Mouse (Mus musculus) left cerebral cortex, postnatal 14 days (tissue): ENCODE results near the gene Tmem156. TPM values are rescaled to one million over a fixed set of nuclear protein-coding genes. Genes with fewer than 3 reads are reported as not detected.

Experiments used
- DNase-seq, 2 experiments: peaks; one replicate each; pipeline ENCODE4 v3.0.0; 2021 to 2022; ENCODE audit warnings: low spot score in 2 of 2, mixed read lengths in 1 of 2
- intact Hi-C: fragments of 180-260 bp; cut with DNase I; formaldehyde crosslinking; loops from one replicate; pipeline ENCODE4 v1.15.1; 2025
- total RNA-seq, 2 experiments: library from RNA; stranded (reverse); gene quantifications; 2 replicates each; pipeline ENCODE4 v1.2.3; 2021

The Tmem156 gene
- total RNA-seq, 2 experiments from 2014 or later, result 0.61 to 0.62 TPM

DNA sequence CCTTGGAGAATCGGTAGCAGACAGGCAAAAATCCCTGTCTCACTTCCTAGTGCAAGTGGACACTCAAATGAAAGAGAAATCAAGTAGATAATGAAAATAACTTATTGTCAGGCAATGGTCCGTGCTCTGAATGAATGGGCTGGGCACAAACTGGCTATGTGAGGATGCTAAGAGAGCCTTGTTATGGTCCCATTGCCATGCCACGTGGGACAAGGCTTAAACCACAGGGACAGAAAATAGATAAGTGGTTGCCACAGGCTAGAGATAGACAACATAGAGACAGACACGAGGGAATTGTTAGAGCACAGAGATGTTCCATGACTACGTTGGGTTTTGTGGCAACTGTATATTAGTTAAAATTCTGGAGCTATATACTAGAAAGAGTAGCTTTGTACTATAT is 9.3 kb upstream of the Tmem156 start:
- intact Hi-C loops, result no loop called here
- DNase-seq, result no peak

DNA sequence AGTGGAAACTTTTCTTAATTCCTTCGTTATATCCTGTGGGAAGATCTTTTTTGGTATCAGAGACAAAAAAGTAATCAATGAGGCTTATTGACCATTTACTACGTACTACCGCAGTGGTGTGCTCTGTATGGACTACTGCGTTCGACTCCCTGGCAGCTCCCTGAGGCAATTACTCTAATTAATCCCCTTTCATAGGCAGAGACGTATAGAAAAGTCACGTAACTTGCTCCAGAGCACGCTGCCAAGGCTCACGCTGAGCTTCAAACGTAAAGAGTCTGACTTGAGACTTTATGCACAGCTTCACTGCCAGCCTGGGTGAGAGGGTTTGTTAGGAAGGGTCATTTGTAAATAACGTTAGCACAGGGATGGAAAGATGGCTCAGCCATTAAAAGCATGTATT is 8.1 kb upstream of the Tmem156 start:
- no peak for DNase-seq
- intact Hi-C loops, result no loop called here

DNA sequence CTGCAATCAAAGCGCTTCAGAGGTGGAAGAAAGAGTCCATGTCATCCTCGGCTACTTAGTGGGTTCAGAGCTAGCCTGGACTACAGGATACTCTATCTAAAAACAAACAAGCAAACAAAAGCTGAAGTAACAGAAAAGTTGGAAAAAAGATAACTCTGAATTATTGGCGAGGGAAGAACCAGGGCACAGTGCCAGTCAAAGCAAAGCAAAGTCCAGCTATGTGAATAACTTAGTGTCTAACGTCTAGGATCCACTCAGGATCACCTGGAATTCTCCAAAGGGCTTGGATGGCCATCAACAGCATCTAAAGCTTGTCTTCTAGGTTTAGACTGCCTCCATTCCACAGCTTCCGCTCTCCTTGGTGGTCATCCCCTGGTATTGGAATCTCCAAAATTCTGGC is 5.5 kb upstream of the Tmem156 start:
- intact Hi-C loops, result no loop called here
- DNase-seq, result no peak

DNA sequence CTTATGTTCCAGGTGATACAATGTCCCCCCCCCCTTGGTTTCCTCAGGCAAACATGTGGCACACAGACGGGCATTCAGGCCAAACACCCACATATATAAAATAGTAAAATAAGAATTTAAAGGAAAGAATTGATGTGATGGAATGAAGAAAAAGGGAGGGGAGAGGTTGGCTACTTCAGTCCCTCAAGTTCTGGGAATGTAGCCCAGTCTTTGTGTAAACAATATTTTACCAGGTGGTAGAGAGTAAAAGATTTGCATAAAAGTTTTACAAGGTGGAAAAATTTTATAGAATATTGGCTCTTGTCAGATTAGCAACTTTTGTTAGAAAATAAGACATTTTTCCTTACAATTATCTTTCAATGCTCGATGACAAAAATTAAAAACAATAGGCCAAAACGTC is 4.9 kb upstream of the Tmem156 start:
- intact Hi-C loops, result no loop called here
- no peak for DNase-seq

DNA sequence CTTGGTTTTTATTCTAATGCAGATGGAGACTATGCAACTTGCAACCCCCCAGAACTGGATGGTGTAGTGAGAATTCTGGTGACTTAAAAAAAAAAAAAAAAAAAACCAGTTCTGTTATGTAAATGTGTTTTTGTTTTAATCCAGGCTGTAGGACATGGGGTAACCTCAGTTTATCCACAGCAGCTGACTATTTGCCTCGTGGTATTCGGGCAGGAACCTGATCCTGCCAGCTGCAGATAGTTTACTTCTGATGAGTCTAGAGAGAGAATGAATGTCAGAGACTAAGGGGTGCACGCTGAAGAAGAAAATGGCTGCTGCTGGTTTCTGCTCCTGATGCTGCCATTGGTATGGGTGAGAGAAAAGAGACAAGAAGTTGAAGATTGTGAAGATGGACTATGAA is 4.2 kb upstream of the Tmem156 start:
- DNase-seq, result no peak
- intact Hi-C loops, result no loop called here

DNA sequence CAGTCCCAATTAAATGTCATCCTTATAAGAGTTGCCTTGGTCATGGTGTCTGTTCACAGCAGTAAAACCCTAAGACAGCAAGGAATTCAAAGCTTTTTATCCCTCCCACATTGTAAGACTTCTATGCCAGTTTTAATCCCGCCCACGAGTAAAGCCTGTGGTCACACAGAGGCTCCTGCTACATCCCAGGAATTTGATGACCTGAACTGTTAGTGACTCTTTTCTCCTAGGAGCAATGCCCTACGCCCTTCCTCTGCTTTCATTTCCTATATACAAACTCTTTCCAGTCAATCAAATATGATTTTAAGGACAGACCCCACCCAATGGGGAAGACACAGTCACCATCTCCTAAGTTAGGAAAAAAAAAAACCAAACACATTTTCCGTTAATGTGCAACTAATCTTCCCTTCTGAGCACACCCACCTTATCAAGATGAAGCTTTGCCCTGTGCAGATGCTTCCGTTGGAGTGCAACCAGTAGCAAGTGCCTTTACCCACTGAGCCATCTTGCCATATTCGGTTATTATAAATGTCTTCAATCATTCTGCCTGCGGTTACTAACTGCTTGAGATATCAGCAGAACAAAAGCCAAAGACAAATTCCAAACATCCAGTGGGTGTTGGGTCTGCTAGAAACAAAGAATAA is 3.1 kb upstream of the Tmem156 start:
- no peak for DNase-seq
- intact Hi-C loops, result no loop called here

DNA sequence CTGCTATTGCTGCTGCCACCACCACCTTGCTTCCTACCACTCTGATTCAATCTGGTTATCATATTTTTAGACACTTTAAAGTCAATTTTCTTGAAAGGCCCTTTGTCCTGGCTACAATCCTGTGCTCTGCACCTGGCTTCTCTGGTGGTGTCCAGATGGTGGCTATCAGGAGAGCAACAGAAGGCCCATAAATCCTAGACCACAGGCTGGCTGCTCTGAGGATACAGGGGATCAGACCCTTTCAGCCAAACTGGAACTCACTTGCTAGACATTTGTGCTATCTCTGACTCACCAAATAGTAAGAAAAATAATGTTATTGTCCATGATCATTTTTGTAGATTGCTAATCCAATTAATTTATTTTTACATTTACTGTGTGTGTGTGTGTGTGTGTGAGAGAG is 1.8 kb upstream of the Tmem156 start:
- no peak for DNase-seq
- intact Hi-C loops, result no loop called here

DNA sequence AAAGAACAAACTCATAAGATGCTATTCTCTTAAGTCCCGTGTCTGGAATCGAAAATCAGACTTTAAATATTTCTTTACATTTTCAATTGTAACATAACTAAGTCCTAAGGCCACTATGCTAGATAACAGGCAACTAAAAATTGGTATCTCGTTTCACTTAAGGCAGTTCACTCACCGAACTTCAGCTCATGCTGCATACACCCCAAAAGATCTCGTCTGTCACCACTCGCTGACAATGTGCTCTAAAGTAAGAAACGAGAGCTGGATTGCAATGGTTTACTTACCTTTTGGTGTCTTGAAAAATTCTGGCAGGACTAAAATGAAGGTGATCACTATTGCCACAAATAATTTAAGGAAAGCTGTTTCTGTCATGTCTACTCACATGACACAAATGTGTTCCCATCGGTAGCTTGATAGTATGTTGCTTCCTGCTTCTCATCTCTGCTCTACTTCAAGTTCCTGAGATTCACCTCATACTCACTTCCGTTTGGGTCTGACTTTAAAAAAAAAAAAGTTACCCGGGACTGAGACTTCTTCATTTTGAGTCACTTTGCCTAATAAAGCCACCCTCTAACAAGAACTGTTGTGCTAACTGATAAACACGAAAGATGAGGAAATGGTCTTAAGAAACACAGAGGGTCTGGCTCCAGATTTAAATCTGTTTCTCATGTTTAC is 611 bp downstream of the Tmem156 start:
- DNase-seq, result no peak
- intact Hi-C loops, result no loop called here

DNA sequence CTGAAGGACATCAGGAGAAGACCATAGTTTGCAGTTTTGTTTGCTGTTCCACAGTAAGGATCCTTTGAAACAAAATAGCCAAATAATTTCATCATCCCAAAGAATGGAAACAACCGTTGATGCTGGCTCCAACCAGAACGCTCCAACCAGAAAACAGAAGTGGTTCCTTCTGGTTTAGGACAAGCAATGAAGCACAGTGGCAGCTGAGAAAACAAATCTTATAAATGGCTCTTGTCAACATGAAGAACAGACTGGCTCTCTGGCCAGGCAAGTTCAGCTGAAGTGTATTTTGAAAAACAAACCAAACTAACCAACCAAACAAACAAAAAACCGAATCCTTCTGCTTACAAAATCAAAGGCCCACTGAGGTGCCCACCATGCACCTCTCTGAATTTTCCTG is 2.2 kb downstream of the Tmem156 start:
- intact Hi-C loops, result no loop called here
- DNase-seq, result no peak

DNA sequence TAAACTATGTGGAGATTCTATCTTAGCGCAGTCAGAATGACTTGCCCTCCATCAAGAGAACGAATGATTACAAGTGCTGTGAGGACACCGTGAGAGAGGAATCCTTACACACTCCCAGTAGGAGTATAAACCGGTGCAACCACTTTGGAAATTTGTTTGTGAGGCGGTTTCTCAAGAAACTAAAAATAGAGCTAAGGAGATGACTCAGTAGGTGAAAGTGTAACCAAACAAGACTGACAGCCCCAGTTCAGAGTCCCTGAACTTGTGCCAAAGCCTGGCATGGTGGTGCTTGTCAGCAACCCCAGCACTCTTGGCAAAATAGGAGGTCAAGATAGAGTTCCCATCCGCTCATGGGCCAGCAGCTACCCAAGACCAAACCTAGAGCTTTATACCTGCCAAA is 5.4 kb downstream of the Tmem156 start:
- DNase-seq, result no peak
- intact Hi-C loops, result no loop called here

DNA sequence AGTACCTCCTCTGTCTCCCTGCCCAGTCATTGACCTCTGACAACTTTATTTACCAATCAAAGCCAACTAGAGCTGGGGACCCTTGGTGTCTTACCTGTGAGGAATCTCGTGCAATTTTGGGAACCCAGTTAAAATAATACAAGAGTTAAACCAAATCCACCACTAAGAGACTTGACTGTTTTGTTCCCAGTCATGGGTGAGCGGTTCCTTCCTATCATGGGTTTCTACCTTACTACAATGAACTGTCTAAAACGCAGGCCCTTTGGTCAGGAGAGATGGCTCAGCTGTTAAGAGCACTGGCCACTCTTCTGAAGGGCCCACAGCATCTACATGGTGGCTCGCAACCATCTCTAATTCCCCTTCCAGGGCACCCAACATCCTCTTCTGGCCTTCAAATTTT is 10.1 kb downstream of the Tmem156 start:
- DNase-seq, result no peak
- intact Hi-C loops, result no loop called here

DNA sequence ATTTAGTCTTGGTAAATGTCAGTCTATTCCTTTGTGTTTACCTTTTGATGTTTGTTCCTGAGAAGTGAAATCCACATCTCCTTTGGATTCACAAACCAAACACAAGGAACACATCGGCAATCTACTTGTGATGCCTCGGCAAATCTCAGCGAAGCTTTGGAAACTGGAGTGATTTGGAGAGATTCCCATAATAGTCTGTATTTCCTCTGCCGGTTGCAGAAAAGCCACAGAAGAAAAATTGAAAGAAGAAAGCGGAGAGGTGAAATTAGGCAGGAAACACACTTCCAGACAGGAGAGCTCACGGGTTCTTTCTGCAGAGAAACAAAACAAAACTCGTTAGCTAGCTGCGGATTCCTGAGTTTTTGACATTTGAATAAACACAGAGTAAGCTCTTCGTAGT is 12.1 kb downstream of the Tmem156 start:
- peak; percentile 44 to 54 for DNase-seq
- intact Hi-C loops, result no loop called here

DNA sequence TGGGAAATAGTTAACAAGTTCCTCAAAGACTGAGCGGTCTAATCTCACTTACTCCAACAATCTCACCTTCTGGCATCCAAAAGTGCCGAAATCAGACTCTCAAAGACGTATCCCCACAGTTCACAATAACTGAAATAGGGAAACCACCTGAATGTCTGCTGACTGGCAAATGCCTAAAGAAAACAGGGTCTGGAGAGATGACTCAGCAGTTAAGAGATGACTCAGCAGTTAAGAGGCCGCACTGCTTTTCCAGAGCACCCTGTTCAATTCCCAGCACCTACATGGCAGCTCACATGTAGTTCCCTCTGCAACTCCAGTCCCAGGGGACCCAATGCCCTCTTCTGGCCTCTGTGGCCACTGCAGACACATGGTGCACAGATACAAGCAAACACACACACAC is 13.9 kb downstream of the Tmem156 start:
- DNase-seq, result no peak
- intact Hi-C loops, result no loop called here

DNA sequence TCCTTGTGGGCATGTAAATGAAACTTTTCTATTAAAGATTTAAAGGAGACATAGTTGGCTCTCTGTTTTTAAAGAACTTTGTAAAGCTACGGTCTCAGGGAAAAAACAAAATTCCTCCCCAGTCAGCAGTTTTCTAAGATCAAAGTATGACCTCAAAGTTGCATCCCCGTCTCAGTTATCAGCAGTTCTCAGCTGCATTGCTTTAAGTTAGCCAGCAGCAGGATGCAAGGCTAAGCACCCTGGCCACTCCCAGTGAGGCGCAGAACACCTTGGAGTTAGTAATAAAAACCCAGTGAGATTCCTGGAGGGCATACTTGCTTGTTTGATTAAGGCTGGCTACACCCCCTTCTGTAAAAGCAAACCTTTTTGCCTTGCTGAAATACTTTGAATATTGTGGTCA is 15.2 kb downstream of the Tmem156 start:
- intact Hi-C loops, result no loop called here
- no peak for DNase-seq

DNA sequence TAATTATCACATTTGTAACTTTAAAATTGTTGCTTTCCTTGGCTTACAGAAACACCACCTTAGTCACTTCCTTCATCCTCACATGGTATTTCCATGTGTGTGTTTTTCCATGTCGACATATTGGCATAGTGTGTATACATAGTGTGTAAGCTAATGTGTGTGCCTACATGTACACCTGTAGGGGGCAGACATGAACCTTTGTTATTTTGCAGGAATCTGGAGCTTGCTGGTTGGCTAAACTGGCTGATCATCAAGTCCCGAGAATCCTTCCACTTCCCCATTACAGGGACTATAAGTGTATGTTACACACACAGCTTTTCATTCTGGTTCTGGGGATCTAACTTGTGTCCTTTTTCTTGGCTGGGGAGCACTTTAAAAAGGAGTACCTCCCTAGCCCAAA is 15.8 kb downstream of the Tmem156 start:
- intact Hi-C loops, result no loop called here
- DNase-seq, result no peak

DNA sequence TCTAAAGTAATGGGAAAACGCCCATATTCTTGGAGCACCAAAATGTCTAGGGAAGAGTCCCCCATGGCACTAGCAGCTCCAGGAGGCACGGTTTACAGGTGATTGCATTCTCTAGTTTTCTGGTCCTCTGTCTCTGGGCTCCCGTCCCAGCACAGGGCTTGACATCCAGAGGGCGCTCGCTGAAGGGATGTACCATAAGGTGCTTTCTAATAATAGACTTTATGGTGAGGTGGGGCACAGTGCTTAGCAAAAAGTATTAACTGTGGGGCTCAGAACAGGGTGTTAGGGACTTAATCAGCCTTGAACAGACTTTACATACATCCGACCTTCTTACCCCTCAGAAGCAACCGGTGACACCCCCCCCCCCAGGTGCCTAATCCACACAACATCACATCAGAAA is 17.2 kb downstream of the Tmem156 start:
- intact Hi-C loops, result no loop called here
- no peak for DNase-seq

DNA sequence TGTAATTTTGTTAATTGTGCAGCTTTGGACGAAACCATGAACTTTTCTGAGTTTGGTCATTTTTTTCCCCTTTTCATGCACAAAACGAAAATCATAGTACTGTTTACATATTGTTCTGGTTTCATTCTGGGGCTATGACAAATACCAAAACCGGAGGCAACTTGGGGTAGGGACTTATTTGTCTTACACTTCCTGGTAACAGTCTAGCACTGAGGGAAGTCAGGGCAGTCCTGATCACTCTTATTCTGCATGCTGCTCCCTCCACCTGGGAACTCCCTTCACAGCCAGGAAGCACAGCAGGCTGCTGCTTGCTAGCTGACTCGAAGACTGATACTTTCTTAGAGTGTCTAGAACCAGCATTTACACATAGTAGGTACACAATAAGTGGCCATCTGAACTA is 18.7 kb downstream of the Tmem156 start:
- intact Hi-C loops, result no loop called here
- no peak for DNase-seq

DNA sequence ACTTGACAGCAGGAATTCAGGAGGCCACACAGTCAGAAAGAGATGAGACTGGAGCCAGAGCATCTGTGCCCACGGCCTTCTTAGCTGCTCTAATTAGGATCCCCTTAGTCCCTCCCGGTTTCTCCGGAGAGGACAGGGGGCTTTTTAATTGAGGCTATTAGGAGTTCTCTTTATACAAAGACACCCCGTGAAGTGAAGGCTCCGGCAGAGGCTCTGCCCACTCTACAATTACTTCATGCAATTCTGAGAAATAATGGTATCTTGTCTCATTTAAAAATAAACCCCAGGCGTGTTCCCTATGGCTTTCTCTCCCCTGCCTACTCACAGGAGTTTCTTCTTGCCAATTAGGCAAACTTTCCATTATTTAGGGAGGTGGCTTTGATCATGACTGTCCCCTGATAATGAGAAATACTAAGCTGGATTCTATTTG is 20.2 kb downstream of the Tmem156 start:
- intact Hi-C loops, result no loop called here
- DNase-seq, result peak in 1 of 2 experiments; percentile 13

DNA sequence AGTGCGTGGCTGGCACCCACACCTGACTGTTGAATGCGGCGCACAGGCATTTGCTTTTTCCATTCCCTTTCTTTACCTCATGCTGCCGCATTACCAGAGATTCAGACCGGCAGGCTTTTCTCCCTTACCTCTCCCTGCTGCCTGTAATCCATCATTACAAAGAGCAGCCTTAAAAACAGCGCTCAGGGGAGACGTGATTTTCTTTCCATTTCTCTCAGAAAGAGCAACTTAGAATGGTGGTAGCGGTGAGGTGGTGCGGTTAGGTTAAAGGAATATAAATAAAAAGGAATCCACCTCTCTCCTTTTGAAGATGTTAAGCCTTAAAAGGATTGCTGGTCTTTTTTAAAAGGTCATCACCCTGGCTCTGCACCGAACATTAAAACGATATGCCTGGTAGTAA is 22.1 kb downstream of the Tmem156 start:
- DNase-seq, result no peak
- intact Hi-C loops, result no loop called here

DNA sequence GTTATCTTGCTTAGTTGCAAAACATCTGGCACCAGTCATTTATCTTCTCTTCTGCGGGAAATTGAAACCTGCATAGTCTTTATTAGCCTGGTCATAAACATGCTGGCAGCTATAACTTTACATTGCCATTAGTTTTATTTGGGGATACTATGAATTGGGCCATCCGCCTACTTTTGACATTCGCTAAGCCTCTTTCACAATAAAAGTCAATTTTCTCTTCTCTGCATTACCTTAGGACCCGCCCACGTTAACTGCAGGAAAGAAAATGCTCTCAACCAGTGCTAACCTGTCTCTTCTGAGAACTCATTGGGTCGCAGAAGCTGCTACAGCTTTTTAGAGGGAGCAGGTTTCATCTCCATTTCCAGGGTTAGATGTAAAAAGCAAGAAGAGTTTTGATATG is 23.8 kb downstream of the Tmem156 start:
- intact Hi-C loops, result no loop called here
- no peak for DNase-seq

DNA sequence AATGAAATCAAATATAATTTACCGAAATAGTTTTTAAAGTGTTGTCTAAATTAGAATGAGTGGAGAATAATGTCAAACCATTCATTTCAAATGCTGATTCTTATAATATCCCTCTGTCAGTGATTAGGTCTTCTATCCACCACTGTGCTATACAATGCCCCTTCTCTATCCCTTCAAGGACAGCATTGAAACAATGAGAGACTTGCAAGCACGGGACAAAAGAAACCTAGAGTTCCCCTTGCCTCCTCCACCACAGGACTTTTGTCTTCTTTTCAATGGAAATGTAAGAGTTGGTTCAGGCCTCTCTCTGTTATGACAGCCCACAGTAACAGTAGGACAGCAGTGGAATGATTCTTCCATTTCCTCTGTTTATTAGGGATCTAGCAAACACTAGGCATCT is 28.7 kb downstream of the Tmem156 start:
- no peak for DNase-seq
- intact Hi-C loops, result no loop called here

DNA sequence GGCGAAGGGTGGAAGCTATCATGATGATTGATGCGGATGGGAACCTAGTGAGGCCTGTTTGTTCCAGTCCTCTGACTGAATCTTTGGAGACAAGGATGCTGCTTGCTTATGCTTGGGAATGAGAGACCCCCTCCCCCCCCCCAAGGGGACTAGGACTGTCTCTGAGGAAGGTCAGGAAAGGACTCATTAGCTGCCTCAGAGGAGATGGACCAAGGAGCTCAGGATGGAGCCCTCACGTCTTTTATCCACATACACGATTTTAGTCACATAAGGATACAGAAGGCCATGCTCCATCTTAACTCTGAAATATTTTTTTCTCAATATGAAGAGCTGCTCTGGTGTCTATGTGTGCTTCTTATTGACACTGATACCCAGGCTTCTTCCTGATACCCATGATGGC is 29.7 kb downstream of the Tmem156 start:
- intact Hi-C loops, result no loop called here
- DNase-seq, result no peak
